Mouse (Mus musculus): Measurements from ENCODE around the gene Tmem247. TPM values are rescaled to one million over a fixed set of nuclear protein-coding genes. Genes with fewer than 3 reads are reported as not detected.

Gene Tmem247
- total and polyA plus RNA-seq, 3 experiments, result not detected

DNA sequence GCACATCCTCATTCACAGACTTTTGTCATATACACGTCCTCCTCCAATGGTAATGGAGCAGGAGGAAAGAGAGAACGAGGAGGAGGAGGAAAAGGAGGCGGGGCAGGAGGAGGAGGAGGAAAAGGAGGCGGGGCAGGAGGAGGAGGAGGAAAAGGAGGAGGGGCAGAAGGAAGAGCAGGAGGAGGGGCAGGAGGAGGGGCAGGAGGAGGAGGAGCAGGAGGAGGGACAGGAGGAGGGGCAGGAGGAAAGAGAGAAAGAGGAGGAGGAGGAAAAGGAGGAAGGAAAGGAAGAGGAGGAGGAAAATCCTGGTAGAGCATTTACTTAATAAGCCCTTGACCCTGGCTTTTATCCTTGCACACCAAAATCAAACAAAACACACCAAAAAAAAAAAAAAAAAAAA is 28.9 kb downstream of the Tmem247 start:
- Histone ChIP-seq H3K27me3 (ENCODE audit: control insufficient read depth in 1 of 2, insufficient read depth in 2 of 2, low read length in 2 of 2) (peaks cover 0 to 1% of the 10 kb centered on the region in 2 experiments; a peak in 1 of 4 replicates), H3K9me3 (replicated peaks; ENCODE audit: insufficient read depth, low read length) (no peaks in the 10 kb centered on the region), H3K27ac (ENCODE audit: control insufficient read depth, low read depth, low read length) (no peak overlapping the region), H3K9ac (ENCODE audit: control insufficient read depth, low read depth, low read length, poor library complexity, severe bottlenecking) (peak overlapping the region; percentile 61; the same call in 1 of the 2 replicates), H3K4me1 (ENCODE audit: control insufficient read depth in 1 of 2, insufficient read depth in 2 of 2, low read length in 2 of 2) (peaks cover 0 to 4% of the 10 kb centered on the region in 2 experiments; a peak in 1 of 4 replicates), H3K79me2 (ENCODE audit: control insufficient read depth, insufficient read depth, low read length, poor library complexity) (no peaks in the 10 kb centered on the region), H3K4me3 (ENCODE audit: control insufficient read depth in 1 of 2, insufficient read depth in 1 of 2, low read depth in 2 of 2, low read length in 2 of 2) (peak overlapping the region; percentile 63), H3K36me3 (ENCODE audit: control insufficient read depth in 1 of 2, insufficient read depth in 2 of 2, low read length in 2 of 2) (peaks cover 0 to 2% of the 10 kb centered on the region in 2 experiments; a peak in 1 of 4 replicates)
- peak; percentile 81 for DNase-seq (ENCODE audit: low read depth, low spot score)
- TF ChIP-seq TAL1 (IDR thresholded peaks at IDR 0.05; ENCODE audit: low read length) (no peak), MAZ (IDR thresholded peaks at IDR 0.05; ENCODE audit: low read depth, low read length) (peak; percentile 57; the same call in 1 of the 2 replicates)

DNA sequence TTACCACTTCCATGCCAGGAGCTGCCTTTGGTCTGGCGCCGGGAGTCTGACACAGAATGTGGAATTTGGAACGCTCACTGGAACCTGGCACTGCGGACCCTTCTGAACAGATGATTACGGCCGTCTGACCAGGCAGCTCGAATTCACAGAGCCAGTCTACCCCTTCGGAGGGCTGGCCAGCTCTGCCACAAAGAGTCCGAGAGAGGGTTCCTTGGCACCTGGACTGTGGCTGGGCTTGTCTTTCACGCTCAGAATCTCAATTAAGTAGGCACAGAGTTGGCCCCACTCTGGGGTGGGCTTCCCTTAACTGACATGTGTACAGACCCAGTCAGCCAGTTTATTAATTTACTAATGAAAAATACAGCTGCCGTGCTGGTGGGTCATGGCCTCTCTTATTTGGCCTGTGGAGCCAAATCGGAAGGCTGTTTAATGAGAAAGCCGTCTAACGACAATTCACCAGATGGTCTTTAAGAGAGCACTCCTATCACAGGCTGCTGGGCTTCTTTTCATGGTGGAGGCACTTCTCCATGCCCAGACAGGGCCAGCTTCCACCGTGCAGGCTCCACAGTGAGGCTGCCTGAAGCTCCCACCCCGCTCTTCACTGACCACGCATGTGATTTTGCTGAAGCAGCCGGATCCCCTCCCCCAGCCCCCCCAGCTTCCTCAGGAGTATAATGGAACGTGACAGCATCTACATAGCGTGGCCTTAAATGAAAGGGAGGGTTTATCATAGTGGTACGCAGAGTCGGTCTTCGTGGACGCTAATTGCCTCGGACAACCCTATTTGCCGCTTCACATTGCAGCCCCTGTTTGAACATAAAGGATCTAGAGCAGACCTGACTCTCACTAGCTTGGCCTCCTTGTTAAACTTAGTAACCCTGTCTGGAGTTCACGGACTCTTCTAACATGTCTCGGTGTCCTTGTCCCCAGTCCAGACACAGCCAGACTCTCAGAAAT is 31.0 kb downstream of the Tmem247 start, which contains the start of gene Atp6v1e2:
Gene Atp6v1e2, minus strand, starts transcription at position 58 of the 957 bp plus-strand sequence.
- Histone ChIP-seq H3K9me3 (replicated peaks; ENCODE audit: insufficient read depth, low read length) (no peaks in the 10 kb centered on the region), H3K27me3 (ENCODE audit: control insufficient read depth in 1 of 2, insufficient read depth in 2 of 2, low read length in 2 of 2) (no peaks in the 10 kb centered on the region; a peak in 1 of 4 replicates), H3K4me3 (ENCODE audit: control insufficient read depth in 1 of 2, insufficient read depth in 1 of 2, low read depth in 2 of 2, low read length in 2 of 2) (peak within 1 kb of the TSS; percentile 63), H3K79me2 (ENCODE audit: control insufficient read depth, insufficient read depth, low read length, poor library complexity) (no peaks in the 10 kb centered on the region), H3K4me1 (ENCODE audit: control insufficient read depth in 1 of 2, insufficient read depth in 2 of 2, low read length in 2 of 2) (peaks cover 0 to 4% of the 10 kb centered on the region in 2 experiments; a peak in 1 of 4 replicates), H3K27ac (ENCODE audit: control insufficient read depth, low read depth, low read length) (no peak within 1 kb of the TSS), H3K9ac (ENCODE audit: control insufficient read depth, low read depth, low read length, poor library complexity, severe bottlenecking) (no peak within 1 kb of the TSS; the same call in 1 of the 2 replicates), H3K36me3 (ENCODE audit: control insufficient read depth in 1 of 2, insufficient read depth in 2 of 2, low read length in 2 of 2) (peaks cover 0 to 2% of the 10 kb centered on the region in 2 experiments; a peak in 1 of 4 replicates)
- DNase-seq (ENCODE audit: low read depth, low spot score), result no peak
- no peak for TF ChIP-seq MYB (IDR thresholded peaks at IDR 0.05; ENCODE audit: low read depth, low read length)
- TF ChIP-seq MAZ (IDR thresholded peaks at IDR 0.05; ENCODE audit: low read depth, low read length), result no peak
- no peak for TF ChIP-seq NRF1 (IDR thresholded peaks at IDR 0.05; ENCODE audit: insufficient read depth, low read depth, low read length, poor library complexity, severe bottlenecking)
- TF ChIP-seq EP300 (IDR thresholded peaks at IDR 0.05; ENCODE audit: low read depth in 1 of 2, low read length in 2 of 2), result no peak
- TF ChIP-seq RAD21 (IDR thresholded peaks at IDR 0.05; ENCODE audit: low read depth, low read length), result no peak

DNA sequence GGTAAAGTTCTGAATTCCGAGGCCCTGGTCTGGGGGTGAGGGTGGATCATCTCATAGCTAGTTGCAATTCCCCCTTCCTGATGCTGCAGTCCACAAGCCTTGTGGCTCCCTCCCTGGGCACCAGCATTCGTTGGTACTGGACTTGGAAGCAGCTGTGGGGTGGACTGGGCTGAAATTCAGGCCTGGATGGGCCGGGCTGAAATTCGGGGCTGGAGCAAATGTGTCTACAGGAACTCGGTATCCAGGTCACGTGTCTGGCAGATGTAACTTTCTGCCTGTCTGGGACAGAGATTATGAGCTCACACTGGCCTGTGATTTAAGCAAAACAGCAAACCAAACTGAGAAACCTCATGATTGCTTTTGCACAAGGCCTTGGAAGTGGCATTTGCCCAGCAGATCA is 31.7 kb downstream of the Tmem247 start:
- TF ChIP-seq TCF12 (IDR thresholded peaks at IDR 0.05; ENCODE audit: low read depth, low read length), result no peak
- Histone ChIP-seq H3K9me3 (replicated peaks; ENCODE audit: insufficient read depth, low read length) (no peaks in the 10 kb centered on the region), H3K9ac (ENCODE audit: control insufficient read depth, low read depth, low read length, poor library complexity, severe bottlenecking) (no peak overlapping the region), H3K27ac (ENCODE audit: control insufficient read depth, low read depth, low read length) (no peak overlapping the region), H3K79me2 (ENCODE audit: control insufficient read depth, insufficient read depth, low read length, poor library complexity) (no peaks in the 10 kb centered on the region), H3K4me1 (ENCODE audit: control insufficient read depth in 1 of 2, insufficient read depth in 2 of 2, low read length in 2 of 2) (peaks cover 0 to 4% of the 10 kb centered on the region in 2 experiments; a peak in 1 of 4 replicates), H3K27me3 (ENCODE audit: control insufficient read depth in 1 of 2, insufficient read depth in 2 of 2, low read length in 2 of 2) (no peaks in the 10 kb centered on the region; a peak in 1 of 4 replicates), H3K36me3 (ENCODE audit: control insufficient read depth in 1 of 2, insufficient read depth in 2 of 2, low read length in 2 of 2) (peaks cover 0 to 2% of the 10 kb centered on the region in 2 experiments; a peak in 1 of 4 replicates), H3K4me3 (ENCODE audit: control insufficient read depth in 1 of 2, insufficient read depth in 1 of 2, low read depth in 2 of 2, low read length in 2 of 2) (no peak overlapping the region)
- DNase-seq (ENCODE audit: low read depth, low spot score), result no peak

Data from MEL (cell line).